Comparison of ENCODE assay signal across 8 mouse cellular contexts in genomic region chr2:37780270-37780929, GRCm38 (mm10). TPM values are rescaled to one million over a fixed set of nuclear protein-coding genes. Genes with fewer than 3 reads are reported as not detected.
DNase-seq lines count a peak whose midpoint lies in the region; ATAC-seq and TF ChIP-seq lines count a peak whose summit lies in the region.

No protein-coding gene starts in this region.

- no peak for TF ChIP-seq POLR2A in MEL (IDR thresholded peaks at IDR 0.05; ENCODE audit: control insufficient read depth in 1 of 2, insufficient read depth in 1 of 2, low read depth in 1 of 2, low read length in 2 of 2, poor library complexity in 1 of 2)
- TF ChIP-seq POLR2A in thymus, adult 2 months (IDR thresholded peaks at IDR 0.05; ENCODE audit: control insufficient read depth, extremely low read depth, insufficient read depth, low read length, poor library complexity), result no peak

- no peak for TF ChIP-seq CTCF in MEL (IDR thresholded peaks at IDR 0.05 in 2 of 3, conservative IDR thresholded peaks at IDR 0.05 in 1 of 3; ENCODE audit: control insufficient read depth in 1 of 3, insufficient read depth in 1 of 3, low read depth in 2 of 3, low read length in 3 of 3, poor library complexity in 1 of 3, severe bottlenecking in 1 of 3)
- TF ChIP-seq CTCF in thymus, adult 2 months (IDR thresholded peaks at IDR 0.05; ENCODE audit: borderline replicate concordance, control insufficient read depth, extremely low read depth, insufficient read depth, low read length, poor library complexity), result no peak

- peak; percentile 59 for DNase-seq in MEL (ENCODE audit: low read depth, low spot score)
- DNase-seq in embryo, embryonic 10 days (ENCODE audit: low spot score), result peak; percentile 94
- DNase-seq in kidney, postnatal 25 days, result peak; percentile 67 to 82
- DNase-seq in spleen, postnatal 36 days (ENCODE audit: low spot score in 2 of 2), result peak; percentile 66 to 72
- DNase-seq in left cerebral cortex, adult 8-10 months (ENCODE audit: low spot score in 2 of 2), result no peak
- DNase-seq in thymus, adult 2 months, result no peak

- peak overlapping the region in 1 of 2 experiments; percentile 33; a peak in 1 of 4 replicates for H3K4me3 ChIP-seq in MEL (ENCODE audit: control insufficient read depth in 1 of 2, insufficient read depth in 1 of 2, low read depth in 2 of 2, low read length in 2 of 2)
- peak overlapping the region; percentile 40 for H3K4me3 ChIP-seq in heart, embryonic 16.5 days (ENCODE audit: low read length)
- H3K4me3 ChIP-seq in thymus, adult 2 months (ENCODE audit: control insufficient read depth, insufficient read depth, low read length), result no peak overlapping the region

- no peaks in the 10 kb centered on the region for H3K27me3 ChIP-seq in MEL (ENCODE audit: control insufficient read depth in 1 of 2, insufficient read depth in 2 of 2, low read length in 2 of 2)
- peaks cover 8% of the 10 kb centered on the region for H3K27me3 ChIP-seq in heart, embryonic 16.5 days (ENCODE audit: control insufficient read depth, insufficient read depth, low read length)
- no peaks in the 10 kb centered on the region for H3K27me3 ChIP-seq in thymus, adult 2 months (ENCODE audit: control insufficient read depth, insufficient read depth, low read length)

- H3K4me2 ChIP-seq in heart, embryonic 16.5 days (ENCODE audit: low read depth, low read length), result peak overlapping the region; percentile 61

- H3K27ac ChIP-seq in MEL (ENCODE audit: control insufficient read depth, low read depth, low read length), result no peak overlapping the region
- H3K27ac ChIP-seq in heart, embryonic 16.5 days (ENCODE audit: low read length), result peak overlapping the region; percentile 47; the same call in 1 of the 2 replicates
- H3K27ac ChIP-seq in thymus, adult 2 months (ENCODE audit: control insufficient read depth, insufficient read depth, low read length), result no peak overlapping the region

- peaks cover 0 to 10% of the 10 kb centered on the region in 2 experiments; a peak in 2 of 4 replicates for H3K4me1 ChIP-seq in MEL (ENCODE audit: control insufficient read depth in 1 of 2, insufficient read depth in 2 of 2, low read length in 2 of 2)
- peaks cover 22% of the 10 kb centered on the region for H3K4me1 ChIP-seq in heart, embryonic 16.5 days (ENCODE audit: control insufficient read depth, insufficient read depth, low read length)
- H3K4me1 ChIP-seq in thymus, adult 2 months (replicated peaks; ENCODE audit: control insufficient read depth, insufficient read depth, low read length), result no peaks in the 10 kb centered on the region

- H3K9me3 ChIP-seq in MEL (replicated peaks; ENCODE audit: insufficient read depth, low read length), result no peaks in the 10 kb centered on the region
- no peaks in the 10 kb centered on the region for H3K9me3 ChIP-seq in heart, embryonic 16.5 days (replicated peaks; ENCODE audit: control insufficient read depth, low read length)

- no peak overlapping the region for H3K9ac ChIP-seq in MEL (ENCODE audit: control insufficient read depth, low read depth, low read length, poor library complexity, severe bottlenecking)
- H3K9ac ChIP-seq in heart, embryonic 16.5 days (ENCODE audit: low read length), result peak overlapping the region; percentile 18

- TF ChIP-seq RAD21 in MEL (IDR thresholded peaks at IDR 0.05; ENCODE audit: low read depth, low read length), result no peak

- peak; percentile 43 for ATAC-seq in heart, embryonic 16.5 days (replicated peaks; ENCODE audit: extremely low read depth, insufficient read depth, low FRiP score)
- peak; percentile 92 for ATAC-seq in megakaryocyte-erythroid progenitor cell, adult 5-6 weeks (replicated peaks; ENCODE audit: low FRiP score, low TSS enrichment, poor library complexity, severe bottlenecking)

- no peaks in the 10 kb centered on the region for H3K79me2 ChIP-seq in MEL (ENCODE audit: control insufficient read depth, insufficient read depth, low read length, poor library complexity)

- WGBS in heart, embryonic 16.5 days, result 4% methylated on average over 14 of the region's 14 CpGs
- WGBS in thymus, adult 2 months, result 14% methylated on average over 14 of the region's 14 CpGs

- peaks cover 0 to 3% of the 10 kb centered on the region in 2 experiments; a peak in 1 of 4 replicates for H3K36me3 ChIP-seq in MEL (ENCODE audit: control insufficient read depth in 1 of 2, insufficient read depth in 2 of 2, low read length in 2 of 2)
- no peaks in the 10 kb centered on the region for H3K36me3 ChIP-seq in heart, embryonic 16.5 days (ENCODE audit: control insufficient read depth, insufficient read depth)
- H3K36me3 ChIP-seq in thymus, adult 2 months (ENCODE audit: control insufficient read depth, insufficient read depth, low read length), result no peaks in the 10 kb centered on the region

- TF ChIP-seq EP300 in MEL (IDR thresholded peaks at IDR 0.05; ENCODE audit: low read depth in 1 of 2, low read length in 2 of 2), result no peak

TF ChIP-seq in MEL, 35 proteins besides CTCF, POLR2A, EP300 and RAD21:
- TF ChIP-seq GATA1 (IDR thresholded peaks at IDR 0.05; ENCODE audit: low read depth, low read length), result peak; percentile 41; the same call in 1 of the 2 replicates
- no peak for TF ChIP-seq USF1 (IDR thresholded peaks at IDR 0.05; ENCODE audit: low read depth, low read length)

RNA-seq across cellular contexts. Expression of gene Crb2, which starts 4.4 kb away (rescaled TPM):
- total RNA-seq in MEL (2012; rRNA removed), result not detected in 2 replicates
- polyA plus RNA-seq in MEL (2012; ENCODE audit: insufficient read depth in 1 of 2, insufficient read length in 2 of 2, low read depth in 1 of 2, low replicate concordance in 2 of 2, missing spikeins in 1 of 2), result not detected
- 0.87 and 1.2 TPM in 2 replicates for polyA plus RNA-seq in heart, embryonic 16.5 days (2015; fragmentation: Nextera tagmentation; extraction: Ambion mirVana)
- not detected in 2 replicates for total RNA-seq in megakaryocyte-erythroid progenitor cell, adult 5-6 weeks (2014; fragmentation: Nextera tagmentation)
- not detected in 2 replicates for total RNA-seq in megakaryocyte-erythroid progenitor cell, adult 5-6 weeks (2017)
- total RNA-seq in left cerebral cortex, adult 8-10 months (2022), result 1 to 10 TPM; 3.1 to 5.0 (median 4.3) TPM
- 0.17 and 0.38 TPM in 2 replicates for polyA plus RNA-seq in thymus, adult 2 months (2012; rRNA removed)

Comparison
In these comparisons a context has a peak if more than half of its experiments do, and no peak if none do; other contexts are left out.
1. DNase-seq: peak in MEL (single experiment), embryo, embryonic 10 days (single experiment), kidney, postnatal 25 days (2 of 2) and spleen, postnatal 36 days (2 of 2); none in left cerebral cortex, adult 8-10 months (0 of 2) and thymus, adult 2 months (single experiment).